Mouse (Mus musculus): ENCODE measurements around the gene Sys1.

DNA sequence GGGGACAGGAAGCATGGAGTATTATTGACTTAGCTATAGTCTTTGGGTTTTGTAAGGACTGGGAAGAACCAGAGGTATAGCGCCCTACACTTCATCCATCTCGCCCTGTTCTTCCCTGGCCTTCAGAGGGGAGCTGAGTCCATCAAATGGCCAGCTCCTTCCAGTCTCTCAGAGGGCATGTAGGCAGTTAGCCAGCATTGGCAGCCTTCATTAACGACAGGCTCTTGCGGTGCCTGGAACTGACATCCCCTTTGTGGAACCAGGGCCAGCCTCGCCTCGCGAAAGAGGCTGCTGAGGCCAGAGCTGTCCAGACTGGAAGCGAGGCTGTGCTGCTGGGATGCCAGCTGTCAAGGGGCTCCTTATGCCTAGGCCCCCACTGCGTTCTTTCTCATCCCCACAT lies 31.0 kb downstream of the Sys1 start:
- TF ChIP-seq POLR2A (IDR thresholded peaks at IDR 0.05; ENCODE audit: control insufficient read depth, low read depth, low read length) (no peak), CTCF (IDR thresholded peaks at IDR 0.05; ENCODE audit: control insufficient read depth, insufficient read depth, insufficient replicate concordance, low read depth, low read length) (no peak)

All from testis, adult 2 months (tissue).